Mouse (Mus musculus) CH12.LX (cell line): ENCODE measurements at regions not wholly inside any gene's neighbourhood (a gene's known extent, or its start where the extent isn't known, plus 50 kb on each side); places are given as distances from the start of the nearest gene placed in this dataset.

Source experiments
- CTCF ChIP-seq, 2 experiments: IDR thresholded peaks in 1 of 2; conservative IDR thresholded peaks in 1 of 2; 2 replicates each; pipeline ENCODE4 v1.5.1; 2011 to 2012; ENCODE audit warnings: low read depth in 2 of 2, low read length in 2 of 2, improper control_type of control experiment in 1 of 2, inconsistent platforms in 1 of 2, mild to moderate bottlenecking in 1 of 2, moderate library complexity in 1 of 2
- E2F4 ChIP-seq: IDR thresholded peaks from 2 replicates; pipeline ENCODE4 v1.6.1; 2011; ENCODE audit warnings: low read depth, low read length, improper control_type of control experiment; ENCODE audit not compliant: insufficient replicate concordance
- MAFK ChIP-seq: IDR thresholded peaks from 2 replicates; pipeline ENCODE4 v1.6.1; 2011; ENCODE audit warnings: low read length, improper control_type of control experiment; ENCODE audit not compliant: insufficient replicate concordance
- MAX ChIP-seq: IDR thresholded peaks from 2 replicates; pipeline ENCODE4 v1.6.1; 2011; ENCODE audit warnings: low read length, improper control_type of control experiment
- MYC ChIP-seq: IDR thresholded peaks from 2 replicates; pipeline ENCODE4 v1.6.1; 2011; ENCODE audit warnings: low read depth, mild to moderate bottlenecking, improper control_type of control experiment, low read length
- POLR2A ChIP-seq: IDR thresholded peaks from 2 replicates; pipeline ENCODE4 v1.6.1; 2011; ENCODE audit warnings: low read depth, mild to moderate bottlenecking, improper control_type of control experiment, low read length
- SMC3 ChIP-seq: IDR thresholded peaks from 2 replicates; pipeline ENCODE4 v1.6.1; 2011; ENCODE audit warnings: low read depth, low read length, improper control_type of control experiment
- USF1 ChIP-seq: IDR thresholded peaks from 2 replicates; pipeline ENCODE4 v1.6.1; 2014; ENCODE audit warnings: low read depth, mild to moderate bottlenecking, inconsistent platforms, low read length, improper control_type of control experiment
- ZNF384 ChIP-seq: IDR thresholded peaks from 2 replicates; pipeline ENCODE4 v1.6.1; 2012; ENCODE audit warnings: low read depth, low read length, improper control_type of control experiment, inconsistent platforms

DNA sequence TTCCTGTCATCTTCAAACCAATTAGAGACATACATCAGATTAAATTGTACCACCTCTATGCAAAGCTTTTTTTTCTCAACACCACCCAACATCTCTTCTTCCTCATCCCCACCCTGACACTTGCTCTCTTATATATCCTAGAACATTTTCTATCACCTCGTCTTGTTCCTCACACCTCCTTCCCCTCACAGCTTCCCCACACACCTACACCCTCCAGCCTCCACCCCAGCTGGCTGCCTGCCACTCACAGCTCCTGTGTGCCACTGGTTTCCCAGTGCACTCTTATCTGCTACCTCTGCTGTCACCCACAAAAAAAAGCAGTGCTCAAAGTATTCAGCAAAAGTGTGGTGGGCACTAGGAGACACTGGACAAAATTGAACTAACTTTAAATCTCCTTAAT lies 231.2 kb upstream of the Htr2a start:
- TF ChIP-seq CTCF (conservative IDR thresholded peaks at IDR 0.05 in 1 of 2, IDR thresholded peaks at IDR 0.05 in 1 of 2; ENCODE audit: low read depth in 2 of 2, low read length in 2 of 2): no peak
- TF ChIP-seq MYC: no peak
- TF ChIP-seq POLR2A: no peak
- TF ChIP-seq MAFK: no peak
- TF ChIP-seq SMC3: no peak
- no peak for TF ChIP-seq USF1
- no peak for TF ChIP-seq E2F4
- no peak for TF ChIP-seq MAX
- no peak for TF ChIP-seq ZNF384
